Mouse (Mus musculus) neural tube, embryonic 15.5 days (tissue): Measurements from ENCODE around the gene Il18bp. TPM values are rescaled to one million over a fixed set of nuclear protein-coding genes. Genes with fewer than 3 reads are reported as not detected.
"Not testable (repeated sequence)": the region's sequence is repeated elsewhere in the genome, so short reads cannot be mapped to it uniquely, and the experiment has no call there.

Experiments used
- ATAC-seq: fragments of 200-750 bp; cut with Nextera tagmentation; 2 replicates; pipeline ENCODE4 v1.8.0; 2017; ENCODE audit warnings: mild to moderate bottlenecking, moderate TSS enrichment, moderate library complexity; ENCODE audit not compliant: low FRiP score
- H3K27ac ChIP-seq: fragments of 300-500 bp; sonication (generic); replicated peaks from 2 replicates; pipeline ENCODE4 v1.5.1; 2015; ENCODE audit warnings: mild to moderate bottlenecking, inconsistent platforms
- H3K27me3 ChIP-seq: fragments of 300-500 bp; sonication (generic); replicated peaks from 2 replicates; pipeline ENCODE4 v1.6.1; 2015; ENCODE audit warnings: inconsistent platforms
- H3K36me3 ChIP-seq: fragments of 300-500 bp; sonication (generic); 2 replicates; pipeline ENCODE4 v1.6.1; 2015; ENCODE audit warnings: inconsistent platforms
- H3K4me1 ChIP-seq: fragments of 300-500 bp; sonication (generic); 2 replicates; pipeline ENCODE4 v1.6.1; 2015; ENCODE audit warnings: inconsistent platforms
- H3K4me2 ChIP-seq: fragments of 300-500 bp; sonication (generic); 2 replicates; pipeline ENCODE4 v1.6.1; 2015; ENCODE audit warnings: inconsistent platforms, mild to moderate bottlenecking, moderate library complexity
- H3K4me3 ChIP-seq: fragments of 300-500 bp; sonication (generic); replicated peaks from 2 replicates; pipeline ENCODE4 v1.5.1; 2015; ENCODE audit warnings: mild to moderate bottlenecking, inconsistent platforms
- H3K9ac ChIP-seq: fragments of 300-500 bp; sonication (generic); replicated peaks from 2 replicates; pipeline ENCODE4 v1.6.1; 2015; ENCODE audit warnings: mild to moderate bottlenecking, inconsistent platforms
- H3K9me3 ChIP-seq: fragments of 300-500 bp; sonication (generic); replicated peaks from 2 replicates; pipeline ENCODE4 v1.6.1; 2016; ENCODE audit warnings: inconsistent platforms
- WGBS: fragments of 180-500 bp; shearing (Covaris S2); methylation state at CpG from one replicate; pipeline ENCODE4 v1.1.7; 2015; ENCODE audit warnings: mixed read lengths; 5-methylcytosine and 5-hydroxymethylcytosine counted together
- polyA plus RNA-seq: library from polyadenylated mRNA; unstranded; fragments of >200 nt; fragmentation: Nextera tagmentation; extraction: Ambion mirVana; gene quantifications from 2 replicates; pipeline ENCODE4 v1.2.1, GENCODE M21; 2015

Il18bp gene
- polyA plus RNA-seq, result 3.8 and 5.1 TPM in 2 replicates

GRCm38 (mm10) chr7:102018590-102018989 lies at the start of gene Il18bp:
Il18bp (minus strand) TSS chr7:102018690.
- 91% methylated on average over 3 of the region's 3 CpGs for WGBS
- H3K36me3 ChIP-seq, result peaks cover 90% of the 10 kb centered on the region

DNA sequence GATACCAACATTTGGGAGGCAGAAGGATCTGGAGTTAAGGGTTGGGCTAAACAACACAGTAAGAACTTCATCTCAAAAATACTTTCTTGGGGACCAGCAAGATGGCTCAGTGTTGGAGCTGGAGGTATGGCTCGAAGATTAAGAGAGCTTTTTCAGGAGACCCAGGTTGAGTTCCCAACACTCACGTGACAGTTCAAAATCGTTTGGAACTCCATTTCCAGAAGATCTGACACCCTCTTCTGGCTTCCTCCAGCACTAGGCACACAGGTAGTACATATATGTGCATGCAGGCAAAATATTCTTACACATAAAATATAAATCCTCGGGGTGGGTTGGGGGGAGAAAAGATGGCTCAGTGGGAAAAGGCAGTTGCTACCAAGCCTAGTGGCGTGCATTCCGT lies 47.9 kb upstream of the Il18bp start:
- peak overlapping the region; percentile 79 for H3K4me3 ChIP-seq
- H3K9ac ChIP-seq, result peak overlapping the region; percentile 68; the same call in 1 of the 2 replicates
- H3K4me2 ChIP-seq, result peak overlapping the region; percentile 69
- H3K9me3 ChIP-seq, result no peaks in the 10 kb centered on the region
- no peak overlapping the region for H3K27ac ChIP-seq
- no peaks in the 10 kb centered on the region for H3K27me3 ChIP-seq
- ATAC-seq, result no peak
- H3K36me3 ChIP-seq, result peaks cover 3% of the 10 kb centered on the region; the same call in 1 of the 2 replicates
- 87% methylated on average over 6 of the region's 6 CpGs for WGBS
- peaks cover 38% of the 10 kb centered on the region for H3K4me1 ChIP-seq

More at GRCm38 (mm10) chr7:102018590-102018989, at the start of gene Il18bp:
- Histone ChIP-seq H3K9me3 (no peaks in the 10 kb centered on the region), H3K4me2 (no peak within 1 kb of the TSS), H3K4me3 (no peak within 1 kb of the TSS), H3K9ac (no peak within 1 kb of the TSS), H3K4me1 (no peaks in the 10 kb centered on the region), H3K27me3 (no peaks in the 10 kb centered on the region), H3K27ac (peak within 1 kb of the TSS; percentile 20)
- ATAC-seq, result no peak

- Histone ChIP-seq H3K36me3 (no peaks in the 10 kb centered on the region), H3K4me3 (peak within 1 kb of the TSS; percentile 79), H3K9ac (peak within 1 kb of the TSS; percentile 68), H3K4me2 (peak within 1 kb of the TSS; percentile 69), H3K9me3 (no peaks in the 10 kb centered on the region), H3K4me1 (peaks cover 39% of the 10 kb centered on the region), H3K27me3 (no peaks in the 10 kb centered on the region), H3K27ac (peak within 1 kb of the TSS; percentile 91)
- under 1% methylated on average over 56 of the region's 56 CpGs for WGBS
- peak; percentile 99 for ATAC-seq
Observed at GRCm38 (mm10) chr7:102065046-102065891, 46.8 kb upstream of the Il18bp start, which contains the start of the genes Rnf121, Xndc1 and Xntrpc. Rnf121 (minus strand) TSS chr7:102065469. Xndc1 (plus strand) TSS chr7:102065511. Xntrpc (plus strand) TSS chr7:102065713.

DNA sequence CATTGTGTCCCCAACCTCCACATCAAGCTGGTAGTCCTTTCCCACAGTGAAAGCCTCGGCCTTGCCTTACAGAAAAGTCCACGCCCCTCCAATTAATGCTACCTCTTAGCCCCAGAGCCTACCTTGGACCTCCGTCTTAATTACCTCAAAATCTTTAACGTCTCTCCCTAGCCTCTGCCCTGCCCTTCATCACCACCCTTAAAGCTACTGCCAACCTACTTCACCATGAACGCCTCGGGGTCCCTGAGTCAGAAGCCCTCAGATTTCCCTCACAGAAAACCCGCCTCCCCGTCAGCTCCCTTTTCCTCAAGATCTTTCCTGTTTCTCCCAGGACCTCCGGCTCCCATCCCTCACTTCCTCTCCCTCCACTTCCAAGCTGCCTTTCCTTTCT lies 46.2 kb upstream of the Il18bp start:
- Histone ChIP-seq H3K4me2 (peak overlapping the region; percentile 69), H3K27ac (peak overlapping the region; percentile 91), H3K4me3 (peak overlapping the region; percentile 79), H3K4me1 (peaks cover 39% of the 10 kb centered on the region), H3K9ac (peak overlapping the region; percentile 68), H3K9me3 (no peaks in the 10 kb centered on the region), H3K36me3 (no peaks in the 10 kb centered on the region), H3K27me3 (no peaks in the 10 kb centered on the region)
- 1% methylated on average over 9 of the region's 9 CpGs for WGBS
- ATAC-seq, result peak; percentile 54

DNA sequence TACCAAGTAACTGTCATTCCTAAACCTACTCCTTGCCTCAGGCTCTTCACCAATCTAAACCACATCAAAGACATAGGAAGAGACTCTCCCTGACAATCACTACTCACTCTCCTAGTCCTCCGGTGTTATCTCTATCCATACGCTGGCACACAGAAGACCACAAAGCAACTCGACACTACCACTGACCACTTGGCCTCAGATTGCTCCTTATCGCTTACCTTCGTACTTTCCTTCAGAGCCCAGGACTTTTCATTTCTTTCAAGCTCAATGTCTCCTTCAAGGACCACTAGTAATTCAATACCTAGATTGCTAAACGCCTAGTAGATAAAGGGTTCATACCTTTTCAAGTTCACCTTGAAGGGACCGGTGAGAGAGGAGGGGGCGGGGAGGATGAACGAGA lies 45.4 kb upstream of the Il18bp start:
- no peak for ATAC-seq
- Histone ChIP-seq H3K4me1 (peaks cover 39% of the 10 kb centered on the region), H3K27me3 (no peaks in the 10 kb centered on the region), H3K36me3 (no peaks in the 10 kb centered on the region), H3K27ac (no peak overlapping the region), H3K4me3 (peak overlapping the region; percentile 79), H3K4me2 (peak overlapping the region; percentile 69), H3K9ac (no peak overlapping the region; the same call in 1 of the 2 replicates), H3K9me3 (no peaks in the 10 kb centered on the region)
- WGBS, result 87% methylated on average over 9 of the region's 9 CpGs

DNA sequence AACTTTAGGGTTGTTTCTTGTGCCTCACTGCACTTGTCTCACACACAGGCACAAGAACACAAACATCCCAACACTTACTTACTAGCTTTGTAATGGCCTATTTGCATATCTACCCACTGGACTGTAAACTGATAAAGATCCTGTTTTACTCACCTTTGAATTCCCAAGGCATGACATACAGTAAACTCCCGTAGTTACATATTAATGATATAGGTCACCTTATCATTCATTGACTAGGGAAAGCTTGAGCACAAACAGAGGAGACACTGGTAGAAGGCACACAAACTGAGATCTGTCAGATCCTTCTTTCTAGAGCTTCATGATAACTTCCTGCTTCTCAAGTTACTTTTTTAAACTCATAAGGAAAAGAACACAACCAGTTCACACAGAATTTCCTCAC lies 43.7 kb upstream of the Il18bp start:
- Histone ChIP-seq H3K4me3 (no peak overlapping the region), H3K4me2 (no peak overlapping the region), H3K9ac (no peak overlapping the region), H3K9me3 (no peaks in the 10 kb centered on the region), H3K4me1 (peaks cover 39% of the 10 kb centered on the region), H3K36me3 (no peaks in the 10 kb centered on the region), H3K27me3 (no peaks in the 10 kb centered on the region), H3K27ac (no peak overlapping the region)
- 87% methylated on average over 1 of the region's 1 CpGs for WGBS
- no peak for ATAC-seq

DNA sequence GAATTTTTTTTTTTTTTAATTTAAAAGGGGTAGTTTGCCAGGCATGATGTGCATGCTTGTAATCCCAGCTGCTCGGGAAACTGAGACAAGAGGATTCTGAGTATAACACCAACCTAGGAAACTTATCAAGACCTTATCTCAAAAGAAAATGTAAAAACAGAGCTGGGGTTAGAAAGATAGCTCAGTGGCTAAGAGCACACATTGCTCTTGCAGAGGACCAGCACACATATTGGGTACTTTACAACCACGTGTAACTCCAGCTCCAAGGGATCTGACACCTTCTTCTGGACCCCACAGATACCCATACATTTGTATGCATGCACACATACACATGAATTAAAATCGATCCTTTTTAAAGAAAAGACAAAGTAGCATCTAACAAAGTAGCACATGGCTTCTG lies 42.9 kb upstream of the Il18bp start:
- WGBS, result 92% methylated on average over 3 of the region's 3 CpGs
- Histone ChIP-seq H3K4me3 (no peak overlapping the region), H3K9me3 (no peaks in the 10 kb centered on the region), H3K9ac (no peak overlapping the region), H3K27me3 (no peaks in the 10 kb centered on the region), H3K4me2 (no peak overlapping the region), H3K4me1 (peaks cover 34% of the 10 kb centered on the region), H3K27ac (no peak overlapping the region), H3K36me3 (no peaks in the 10 kb centered on the region)
- no peak for ATAC-seq

- H3K4me1 ChIP-seq, H3K4me3 ChIP-seq, H3K9ac ChIP-seq, H3K4me2 ChIP-seq, H3K27ac ChIP-seq, H3K27me3 ChIP-seq, H3K9me3 ChIP-seq, ATAC-seq: not testable (repeated sequence)
- peaks cover 12% of the 10 kb centered on the region for H3K36me3 ChIP-seq
Observed at GRCm38 (mm10) chr7:102048524-102048923, 30.0 kb upstream of the Il18bp start.

DNA sequence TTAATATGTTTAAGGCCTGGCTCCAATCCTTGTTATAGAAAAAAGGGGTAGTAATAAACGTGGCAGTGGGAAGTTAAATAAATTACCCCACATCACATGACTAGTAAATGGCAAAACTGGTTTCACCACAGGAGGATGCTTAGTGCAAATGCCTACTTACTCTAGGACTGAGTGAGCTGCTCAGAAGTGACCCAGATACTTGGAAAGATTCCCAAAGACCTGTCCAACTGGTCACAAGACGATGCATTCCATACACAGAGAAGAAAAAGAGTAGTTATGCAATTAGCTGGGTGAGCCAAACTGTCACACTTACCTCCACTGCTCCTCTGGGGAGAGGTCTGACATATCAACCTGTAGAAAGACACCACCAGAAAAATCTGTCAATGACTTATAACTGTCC lies 23.8 kb upstream of the Il18bp start:
- no peak overlapping the region for H3K4me3 ChIP-seq
- no peak for ATAC-seq
- WGBS, result 89% methylated on average over 2 of the region's 2 CpGs
- H3K27ac ChIP-seq, result no peak overlapping the region
- no peaks in the 10 kb centered on the region for H3K4me1 ChIP-seq
- H3K9ac ChIP-seq, result no peak overlapping the region
- H3K27me3 ChIP-seq, result no peaks in the 10 kb centered on the region
- H3K36me3 ChIP-seq, result peaks cover 37% of the 10 kb centered on the region
- no peaks in the 10 kb centered on the region for H3K9me3 ChIP-seq
- no peak overlapping the region for H3K4me2 ChIP-seq

DNA sequence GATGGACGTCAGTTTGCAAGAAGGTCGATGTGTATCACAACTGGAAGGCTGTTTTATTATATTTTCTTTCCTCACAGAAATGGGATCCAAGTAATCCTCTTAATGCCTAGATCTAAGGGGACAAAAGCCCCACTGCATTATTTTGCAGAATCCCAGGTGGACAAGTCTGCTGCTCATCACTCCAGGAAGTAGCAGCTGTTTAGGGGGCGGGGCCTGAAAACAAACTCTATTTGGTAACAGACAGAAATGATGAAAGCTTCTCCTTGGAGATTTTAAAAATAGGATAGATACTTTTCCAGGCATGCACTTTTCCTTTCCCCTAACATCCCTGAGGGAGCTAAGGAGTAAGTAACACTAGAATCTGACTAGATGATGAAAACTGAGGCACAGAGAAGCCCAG lies 18.8 kb upstream of the Il18bp start:
- Histone ChIP-seq H3K27ac (no peak overlapping the region), H3K27me3 (no peaks in the 10 kb centered on the region), H3K4me2 (no peak overlapping the region), H3K9ac (no peak overlapping the region), H3K4me1 (no peaks in the 10 kb centered on the region), H3K4me3 (no peak overlapping the region), H3K9me3 (no peaks in the 10 kb centered on the region), H3K36me3 (peaks cover 83% of the 10 kb centered on the region)
- ATAC-seq, result no peak
- 93% methylated on average over 3 of the region's 3 CpGs for WGBS

DNA sequence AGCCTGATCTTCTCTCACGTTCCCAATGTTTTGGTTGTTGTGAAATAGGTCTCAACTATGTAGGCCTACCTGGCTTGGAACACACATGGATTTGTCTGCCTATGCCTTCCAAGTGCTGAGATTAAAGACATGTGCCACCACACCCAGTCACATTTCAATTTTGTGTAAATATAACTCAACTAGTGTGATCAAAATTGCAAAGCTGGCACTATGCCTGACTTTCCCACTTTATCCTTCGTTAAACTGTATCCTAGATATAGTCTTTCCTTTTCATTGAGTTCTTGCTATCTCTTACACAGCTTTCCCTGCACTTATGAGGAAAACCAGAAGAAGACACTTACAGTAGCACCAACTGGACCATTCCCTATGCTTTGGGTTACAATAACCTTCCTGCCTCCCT lies 17.0 kb upstream of the Il18bp start:
- WGBS, result 95% methylated on average over 2 of the region's 2 CpGs
- no peak overlapping the region for H3K4me2 ChIP-seq
- no peak for ATAC-seq

GRCm38 (mm10) chr7:102034904-102035303 lies 16.4 kb upstream of the Il18bp start:
- H3K4me1 ChIP-seq, result no peaks in the 10 kb centered on the region
- 96% methylated on average over 1 of the region's 1 CpGs for WGBS
- H3K4me3 ChIP-seq, result no peak overlapping the region
- H3K4me2 ChIP-seq, result no peak overlapping the region
- no peaks in the 10 kb centered on the region for H3K9me3 ChIP-seq
- H3K27ac ChIP-seq, result no peak overlapping the region
- H3K27me3 ChIP-seq, result no peaks in the 10 kb centered on the region
- no peak for ATAC-seq
- no peak overlapping the region for H3K9ac ChIP-seq
- H3K36me3 ChIP-seq, result peaks cover 93% of the 10 kb centered on the region

More for the DNA sequence above, 17.0 kb upstream of the Il18bp start:
- peaks cover 95% of the 10 kb centered on the region for H3K36me3 ChIP-seq
- no peaks in the 10 kb centered on the region for H3K9me3 ChIP-seq
- H3K4me3 ChIP-seq, result no peak overlapping the region
- no peaks in the 10 kb centered on the region for H3K27me3 ChIP-seq
- H3K27ac ChIP-seq, result no peak overlapping the region
- no peak overlapping the region for H3K9ac ChIP-seq
- H3K4me1 ChIP-seq, result no peaks in the 10 kb centered on the region
